Mouse (Mus musculus) neural tube, embryonic 12.5 days (tissue): ENCODE results near the gene Nabp1. TPM values are rescaled to one million over a fixed set of nuclear protein-coding genes. Genes with fewer than 3 reads are reported as not detected.
"Not testable (repeated sequence)": the region's sequence is repeated elsewhere in the genome, so short reads cannot be mapped to it uniquely, and the experiment has no call there.

Source experiments
- ATAC-seq: fragments of 200-750 bp; cut with Nextera tagmentation; 2 replicates; pipeline ENCODE4 v1.8.0; 2017; ENCODE audit warnings: low read depth, mild to moderate bottlenecking, moderate TSS enrichment, moderate library complexity; ENCODE audit not compliant: low FRiP score
- H3K27ac ChIP-seq: fragments of 300-500 bp; sonication (generic); 2 replicates; pipeline ENCODE4 v1.5.1; 2016
- H3K27me3 ChIP-seq: fragments of 300-500 bp; sonication (generic); replicated peaks from 2 replicates; pipeline ENCODE4 v1.6.1; 2016; ENCODE audit warnings: mild to moderate bottlenecking
- H3K36me3 ChIP-seq: fragments of 300-500 bp; sonication (generic); 2 replicates; pipeline ENCODE4 v1.6.1; 2016; ENCODE audit warnings: mild to moderate bottlenecking
- H3K4me1 ChIP-seq: fragments of 300-500 bp; sonication (generic); 2 replicates; pipeline ENCODE4 v1.6.1; 2016
- H3K4me2 ChIP-seq: fragments of 300-500 bp; sonication (generic); replicated peaks from 2 replicates; pipeline ENCODE4 v1.6.1; 2016; ENCODE audit warnings: mild to moderate bottlenecking
- H3K4me3 ChIP-seq: fragments of 300-500 bp; sonication (generic); 2 replicates; pipeline ENCODE4 v1.5.1; 2016
- H3K9ac ChIP-seq: fragments of 300-500 bp; sonication (generic); 2 replicates; pipeline ENCODE4 v1.6.1; 2016; ENCODE audit warnings: mild to moderate bottlenecking
- H3K9me3 ChIP-seq: fragments of 300-500 bp; sonication (generic); 2 replicates; pipeline ENCODE4 v1.6.1; 2016; ENCODE audit warnings: mild to moderate bottlenecking
- WGBS: fragments of 180-500 bp; shearing (Covaris S2); methylation state at CpG from one replicate; pipeline ENCODE4 v1.1.7; 2016; 5-methylcytosine and 5-hydroxymethylcytosine counted together
- polyA plus RNA-seq: library from polyadenylated mRNA; unstranded; fragments of >200 nt; fragmentation: Nextera tagmentation; extraction: Ambion mirVana; gene quantifications from 2 replicates; pipeline ENCODE4 v1.2.1, GENCODE M21; 2016

The Nabp1 gene
- polyA plus RNA-seq, 1 experiment from 2014 or later, result 7.0 TPM

- no peak for ATAC-seq
- Histone ChIP-seq H3K4me2 (no peak overlapping the region), H3K9ac (no peak overlapping the region), H3K36me3 (no peaks in the 10 kb centered on the region), H3K27ac (no peak overlapping the region), H3K4me3 (no peak overlapping the region), H3K9me3 (no peaks in the 10 kb centered on the region), H3K27me3 (no peaks in the 10 kb centered on the region), H3K4me1 (no peaks in the 10 kb centered on the region)
- WGBS, result 64% methylated on average over 5 of the region's 5 CpGs
Measured at GRCm38 (mm10) chr1:51445161-51445853, 32.9 kb downstream of the Nabp1 start.

GRCm38 (mm10) chr1:51429775-51430174 is 48.5 kb downstream of the Nabp1 start:
- Histone ChIP-seq H3K27ac (no peak overlapping the region), H3K9me3 (no peaks in the 10 kb centered on the region), H3K9ac (no peak overlapping the region), H3K36me3 (no peaks in the 10 kb centered on the region), H3K4me3 (no peak overlapping the region), H3K4me1 (no peaks in the 10 kb centered on the region), H3K4me2 (no peak overlapping the region), H3K27me3 (no peaks in the 10 kb centered on the region)
- no peak for ATAC-seq
- WGBS, result 20% methylated on average over 1 of the region's 1 CpGs

GRCm38 (mm10) chr1:51426298-51426697 is 51.9 kb downstream of the Nabp1 start:
- Histone ChIP-seq H3K27ac (no peak overlapping the region), H3K27me3 (no peaks in the 10 kb centered on the region), H3K9me3 (no peaks in the 10 kb centered on the region), H3K36me3 (no peaks in the 10 kb centered on the region), H3K4me1 (no peaks in the 10 kb centered on the region), H3K9ac (no peak overlapping the region), H3K4me2 (no peak overlapping the region), H3K4me3 (no peak overlapping the region)
- no peak for ATAC-seq
- 96% methylated on average over 9 of the region's 9 CpGs for WGBS

- not testable (repeated sequence) for H3K36me3 ChIP-seq, H3K4me2 ChIP-seq, H3K9me3 ChIP-seq, H3K4me1 ChIP-seq, H3K27ac ChIP-seq, H3K4me3 ChIP-seq, H3K9ac ChIP-seq, ATAC-seq, H3K27me3 ChIP-seq
- 94% methylated on average over 8 of the region's 8 CpGs for WGBS
Measured at GRCm38 (mm10) chr1:51421029-51421428, 57.2 kb downstream of the Nabp1 start.

- Histone ChIP-seq H3K4me3 (no peak overlapping the region), H3K9me3 (no peaks in the 10 kb centered on the region), H3K9ac (no peak overlapping the region), H3K27me3 (no peaks in the 10 kb centered on the region), H3K36me3 (no peaks in the 10 kb centered on the region), H3K4me2 (no peak overlapping the region), H3K4me1 (no peaks in the 10 kb centered on the region), H3K27ac (no peak overlapping the region)
- 46% methylated on average over 5 of the region's 5 CpGs for WGBS
- ATAC-seq, result no peak
Measured at GRCm38 (mm10) chr1:51418753-51419152, 59.5 kb downstream of the Nabp1 start.

Other genes with a start within 250 kb of the Nabp1 start
- 7.7 and 7.8 TPM in 2 replicates for gene Cavin2, start 189.3 kb downstream of the Nabp1 start, polyA plus RNA-seq